Mouse (Mus musculus) midbrain, embryonic 11.5 days (tissue): ENCODE results near the gene Pip4k2a. TPM values are rescaled to one million over a fixed set of nuclear protein-coding genes. Genes with fewer than 3 reads are reported as not detected.
A peak's percentile ranks its signal among the peaks of the same experiment; 100 is the strongest.

Experiments
- ATAC-seq: fragments of 200-750 bp; cut with Nextera tagmentation; 2 replicates; pipeline ENCODE4 v1.8.0; 2017; ENCODE audit warnings: moderate TSS enrichment, moderate library complexity; ENCODE audit not compliant: low FRiP score
- DNase-seq: peaks from one replicate; pipeline ENCODE4 v3.0.0; 2015; ENCODE audit warnings: low spot score; ENCODE audit errors: missing footprints
- H3K27ac ChIP-seq: fragments of 300-500 bp; sonication (generic); 2 replicates; pipeline ENCODE4 v1.5.1; 2014; ENCODE audit warnings: low read depth, low read length
- H3K27me3 ChIP-seq: fragments of 300-500 bp; sonication (generic); 2 replicates; pipeline ENCODE4 v1.6.1; 2014; ENCODE audit warnings: mild to moderate bottlenecking, low read length, moderate library complexity, mixed read lengths; ENCODE audit not compliant: control insufficient read depth, insufficient read depth
- H3K36me3 ChIP-seq: fragments of 300-500 bp; sonication (generic); 2 replicates; pipeline ENCODE4 v1.6.1; 2014; ENCODE audit warnings: mild to moderate bottlenecking, low read length, moderate library complexity, mixed read lengths; ENCODE audit not compliant: control insufficient read depth, insufficient read depth
- H3K4me1 ChIP-seq: fragments of 300-500 bp; sonication (generic); 2 replicates; pipeline ENCODE4 v1.6.1; 2014; ENCODE audit warnings: low read length; ENCODE audit not compliant: control insufficient read depth, insufficient read depth
- H3K4me2 ChIP-seq: fragments of 300-500 bp; sonication (generic); 2 replicates; pipeline ENCODE4 v1.6.1; 2014; ENCODE audit warnings: mild to moderate bottlenecking, moderate library complexity
- H3K4me3 ChIP-seq: fragments of 300-500 bp; sonication (generic); 2 replicates; pipeline ENCODE4 v1.5.1; 2014; ENCODE audit warnings: low read depth, low read length
- H3K9ac ChIP-seq: fragments of 300-500 bp; sonication (generic); 2 replicates; pipeline ENCODE4 v1.6.1; 2014; ENCODE audit warnings: low read length
- H3K9me3 ChIP-seq: fragments of 300-500 bp; sonication (generic); 2 replicates; pipeline ENCODE4 v1.6.1; 2016; ENCODE audit warnings: low read length; ENCODE audit not compliant: control insufficient read depth
- WGBS: fragments of 180-500 bp; shearing (Covaris S2); extraction: QIAGEN DNeasy Blood & Tissue Kit; methylation state at CpG from one replicate; pipeline ENCODE4 v1.1.7; 2014; 5-methylcytosine and 5-hydroxymethylcytosine counted together
- polyA plus RNA-seq: library from polyadenylated mRNA; unstranded; fragments of >200 nt; fragmentation: Nextera tagmentation; extraction: Ambion mirVana; gene quantifications from 2 replicates; pipeline ENCODE4 v1.2.1, GENCODE M21; 2014

Pip4k2a gene
- polyA plus RNA-seq, 1 experiment from 2014 or later: 9.7 TPM

- Histone ChIP-seq H3K27me3 (no peaks in the 10 kb centered on the region), H3K4me3 (no peak overlapping the region), H3K27ac (no peak overlapping the region), H3K4me1 (no peaks in the 10 kb centered on the region), H3K4me2 (no peak overlapping the region), H3K9me3 (no peaks in the 10 kb centered on the region), H3K9ac (no peak overlapping the region), H3K36me3 (no peaks in the 10 kb centered on the region)
- DNase-seq: peak; percentile 64
- no peak for ATAC-seq
- 98% methylated on average over 8 of the region's 8 CpGs for WGBS
Observed at GRCm38 (mm10) chr2:18841051-18841450, 156.9 kb downstream of the Pip4k2a start.

DNA sequence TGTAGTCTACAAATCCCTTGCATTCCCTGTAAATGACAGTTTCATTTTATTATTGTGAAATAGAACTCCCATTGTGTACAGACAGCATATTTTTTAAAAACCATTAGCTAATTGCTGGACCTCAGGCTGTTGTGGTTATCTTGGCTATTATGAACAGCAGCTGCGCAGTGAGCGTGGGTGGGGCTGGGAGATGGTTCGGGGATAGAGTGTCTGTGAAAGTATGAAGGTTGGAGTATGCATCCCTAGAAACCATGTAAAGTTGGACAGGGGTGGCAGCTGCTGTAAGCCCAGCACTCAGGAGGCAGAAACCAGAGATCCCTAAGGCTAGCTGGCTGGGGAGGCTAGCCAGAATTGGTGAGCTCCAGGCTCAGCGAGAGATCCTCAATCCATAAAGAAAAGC, 158.4 kb downstream of the Pip4k2a start:
- 89% methylated on average over 4 of the region's 4 CpGs for WGBS
- Histone ChIP-seq H3K9ac (no peak overlapping the region), H3K36me3 (no peaks in the 10 kb centered on the region), H3K4me2 (no peak overlapping the region), H3K27me3 (no peaks in the 10 kb centered on the region), H3K4me1 (no peaks in the 10 kb centered on the region), H3K27ac (no peak overlapping the region), H3K9me3 (no peaks in the 10 kb centered on the region), H3K4me3 (no peak overlapping the region)
- ATAC-seq: no peak
- DNase-seq: peak; percentile 31

DNA sequence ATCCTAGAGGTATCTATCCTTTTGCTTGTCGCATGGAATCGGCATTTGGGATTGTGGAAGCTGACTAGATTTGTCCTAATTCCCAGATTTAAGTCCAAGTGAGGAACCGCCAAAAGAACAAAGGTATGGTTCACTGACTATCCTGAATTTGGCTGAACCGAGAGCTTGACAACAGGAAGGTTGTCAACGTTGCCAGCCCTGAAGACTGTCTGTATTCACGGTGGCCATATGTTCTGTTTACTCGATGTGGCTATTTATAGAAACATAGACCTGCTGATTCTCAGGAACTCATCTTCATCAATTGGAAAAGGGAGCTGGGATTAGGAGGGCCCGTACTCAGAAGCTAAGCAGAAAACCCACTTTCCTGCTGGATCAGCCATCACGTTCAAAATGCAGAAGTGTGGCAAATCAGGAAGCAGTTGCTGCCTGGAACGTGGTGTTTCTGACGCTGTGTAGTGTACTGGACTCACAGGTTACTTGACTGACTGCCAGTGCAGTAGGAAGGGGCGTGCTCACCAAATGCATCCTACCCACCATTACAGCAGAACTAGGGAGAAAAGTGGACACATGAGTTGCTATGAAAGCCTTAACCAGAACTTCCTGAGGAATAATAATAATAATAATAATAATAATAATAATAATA, 162.5 kb downstream of the Pip4k2a start:
- H3K9me3 ChIP-seq: no peaks in the 10 kb centered on the region
- DNase-seq (peak; percentile 66), ATAC-seq (no peak)
- H3K4me2 ChIP-seq: no peak overlapping the region
- H3K4me3 ChIP-seq: no peak overlapping the region
- H3K27ac ChIP-seq: no peak overlapping the region
- no peak overlapping the region for H3K9ac ChIP-seq
- H3K27me3 ChIP-seq: no peaks in the 10 kb centered on the region
- no peaks in the 10 kb centered on the region for H3K4me1 ChIP-seq
- H3K36me3 ChIP-seq: no peaks in the 10 kb centered on the region
- WGBS: 89% methylated on average over 12 of the region's 12 CpGs

DNA sequence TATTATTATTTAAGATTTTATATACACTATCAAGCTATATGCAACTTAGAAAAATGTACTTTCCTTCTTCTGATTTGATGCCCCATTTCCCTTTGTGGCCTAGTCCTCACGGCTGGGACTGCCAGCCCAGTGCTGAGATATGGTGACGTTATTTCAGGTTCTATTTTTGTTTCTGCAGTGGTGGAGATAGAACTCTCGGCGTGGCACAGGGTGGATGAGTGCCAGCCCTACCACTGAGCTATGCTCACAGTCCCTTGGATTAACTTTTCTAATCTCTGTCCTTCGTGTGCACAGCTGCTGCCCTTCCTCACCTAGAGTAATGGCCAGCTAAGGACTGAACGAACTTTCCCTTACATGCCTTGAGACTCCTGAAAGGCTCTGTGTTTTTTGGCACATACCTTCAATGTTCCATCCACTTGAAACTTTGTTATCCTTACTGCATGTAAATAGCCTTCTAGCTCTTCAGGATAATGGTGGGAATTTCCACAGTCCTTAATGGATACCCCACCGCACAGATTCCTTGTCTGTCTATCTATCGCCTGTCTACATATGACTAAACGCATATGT, 164.8 kb downstream of the Pip4k2a start:
- WGBS: 88% methylated on average over 9 of the region's 9 CpGs

DNA sequence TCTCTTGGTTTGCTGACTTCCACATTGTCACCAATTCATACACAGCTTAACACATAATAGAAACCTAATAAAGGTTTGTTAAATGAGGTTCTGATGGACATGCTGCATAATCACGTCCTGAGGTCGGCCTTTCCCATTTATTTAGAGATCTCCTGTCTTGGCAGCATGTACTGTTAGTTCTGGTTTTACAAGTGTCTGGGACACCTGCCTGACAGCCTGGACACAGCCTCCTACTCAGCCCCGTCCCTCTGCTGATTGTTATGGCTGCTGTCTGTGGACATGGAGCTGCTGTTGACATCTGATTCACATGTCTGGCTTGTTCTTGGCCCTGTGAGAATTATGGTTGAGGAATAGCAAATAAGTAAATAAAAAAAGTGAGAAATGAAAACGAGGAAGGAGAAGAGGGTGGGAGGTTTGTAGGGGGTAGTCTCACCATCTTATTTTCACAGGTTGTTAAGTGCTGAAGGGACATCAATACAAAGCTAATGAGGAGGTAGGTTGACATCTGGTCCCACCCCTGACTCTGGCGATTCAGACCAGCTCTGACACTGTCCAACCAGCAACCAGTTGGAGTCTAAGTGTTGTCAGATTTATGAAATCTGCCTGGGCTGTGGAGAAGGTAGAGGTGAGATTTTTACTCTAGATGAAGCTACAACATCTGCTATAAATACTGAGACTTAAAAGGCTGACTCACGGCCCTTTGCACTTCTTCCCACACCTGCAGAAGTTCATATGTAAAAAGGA, 166.7 kb downstream of the Pip4k2a start:
- Histone ChIP-seq H3K4me1 (no peaks in the 10 kb centered on the region), H3K27ac (no peak overlapping the region), H3K27me3 (no peaks in the 10 kb centered on the region), H3K4me2 (no peak overlapping the region), H3K4me3 (no peak overlapping the region), H3K9ac (no peak overlapping the region), H3K36me3 (no peaks in the 10 kb centered on the region), H3K9me3 (no peaks in the 10 kb centered on the region)
- ATAC-seq (no peak), DNase-seq (peak; percentile 68)
- WGBS: 82% methylated on average over 6 of the region's 6 CpGs

More for the DNA sequence above, 164.8 kb downstream of the Pip4k2a start:
- no peaks in the 10 kb centered on the region for H3K9me3 ChIP-seq
- no peaks in the 10 kb centered on the region for H3K4me1 ChIP-seq
- no peak overlapping the region for H3K27ac ChIP-seq
- DNase-seq (peak; percentile 54), ATAC-seq (no peak)
- H3K9ac ChIP-seq: no peak overlapping the region
- H3K27me3 ChIP-seq: no peaks in the 10 kb centered on the region
- no peak overlapping the region for H3K4me3 ChIP-seq
- no peaks in the 10 kb centered on the region for H3K36me3 ChIP-seq
- no peak overlapping the region for H3K4me2 ChIP-seq

GRCm38 (mm10) chr2:18822711-18823110, 175.2 kb downstream of the Pip4k2a start:
- 74% methylated on average over 9 of the region's 9 CpGs for WGBS

GRCm38 (mm10) chr2:18821451-18822379, 176.2 kb downstream of the Pip4k2a start:
- no peaks in the 10 kb centered on the region for H3K36me3 ChIP-seq
- H3K4me3 ChIP-seq: no peak overlapping the region
- H3K9ac ChIP-seq: no peak overlapping the region
- H3K4me1 ChIP-seq: peaks cover 7% of the 10 kb centered on the region; the same call in 1 of the 2 replicates
- no peak overlapping the region for H3K4me2 ChIP-seq
- no peak overlapping the region for H3K27ac ChIP-seq
- no peaks in the 10 kb centered on the region for H3K9me3 ChIP-seq
- 65% methylated on average over 18 of the region's 18 CpGs for WGBS
- DNase-seq: peak; percentile 78
- no peaks in the 10 kb centered on the region for H3K27me3 ChIP-seq
- ATAC-seq: no peak

More at GRCm38 (mm10) chr2:18822711-18823110, 175.2 kb downstream of the Pip4k2a start:
- H3K27me3 ChIP-seq: no peaks in the 10 kb centered on the region
- no peak overlapping the region for H3K4me2 ChIP-seq
- H3K36me3 ChIP-seq: no peaks in the 10 kb centered on the region
- DNase-seq (no peak), ATAC-seq (no peak)
- no peak overlapping the region for H3K27ac ChIP-seq
- no peaks in the 10 kb centered on the region for H3K9me3 ChIP-seq
- no peak overlapping the region for H3K9ac ChIP-seq
- no peak overlapping the region for H3K4me3 ChIP-seq
- H3K4me1 ChIP-seq: peaks cover 7% of the 10 kb centered on the region; the same call in 1 of the 2 replicates

- ATAC-seq (no peak), DNase-seq (no peak)
- Histone ChIP-seq H3K4me3 (no peak overlapping the region), H3K9ac (no peak overlapping the region), H3K36me3 (no peaks in the 10 kb centered on the region), H3K4me1 (peaks cover 7% of the 10 kb centered on the region; the same call in 1 of the 2 replicates), H3K27ac (no peak overlapping the region), H3K27me3 (no peaks in the 10 kb centered on the region), H3K9me3 (no peaks in the 10 kb centered on the region), H3K4me2 (no peak overlapping the region)
- 77% methylated on average over 7 of the region's 7 CpGs for WGBS
Observed at GRCm38 (mm10) chr2:18819520-18819919, 178.4 kb downstream of the Pip4k2a start.
